Mouse (Mus musculus) liver, embryonic 12.5 days (tissue): Measurements from ENCODE around the gene Fam3a. TPM values are rescaled to one million over a fixed set of nuclear protein-coding genes. Genes with fewer than 3 reads are reported as not detected.

ENCODE experiments used
- polyA plus RNA-seq: library from polyadenylated mRNA; unstranded; fragments of >200 nt; fragmentation: Nextera tagmentation; extraction: Ambion mirVana; gene quantifications from 2 replicates; pipeline ENCODE4 v1.2.1, GENCODE M21; 2016

Gene Fam3a
- polyA plus RNA-seq, 1 experiment from 2014 or later, result 12.4 TPM

Other genes starting within 250 kb of the Fam3a start
- gene Tex28, start 225.4 kb downstream of the Fam3a start, polyA plus RNA-seq, result not detected in 2 replicates
- gene Tktl1, start 216.0 kb downstream of the Fam3a start, polyA plus RNA-seq, result not detected in 2 replicates
- gene Flna, start 143.5 kb downstream of the Fam3a start, polyA plus RNA-seq, result 79.2 and 80.1 TPM in 2 replicates
- 10.1 and 11.6 TPM in 2 replicates for gene Emd, start 138.6 kb downstream of the Fam3a start, polyA plus RNA-seq
- 624 and 688 TPM in 2 replicates for gene Rpl10, start 122.5 kb downstream of the Fam3a start, polyA plus RNA-seq
- gene Taz, start 111.4 kb downstream of the Fam3a start, polyA plus RNA-seq, result 33.4 and 36.5 TPM in 2 replicates
- 19.8 and 21.6 TPM in 2 replicates for gene Dnase1l1, start 110.9 kb downstream of the Fam3a start, polyA plus RNA-seq
- gene Atp6ap1, start 96.2 kb downstream of the Fam3a start, polyA plus RNA-seq, result 76.4 and 77.9 TPM in 2 replicates
- 64.1 and 78.8 TPM in 2 replicates for gene Gdi1, start 88.3 kb downstream of the Fam3a start, polyA plus RNA-seq
- 44.3 and 44.5 TPM in 2 replicates for gene Fam50a, start 80.2 kb downstream of the Fam3a start, polyA plus RNA-seq
- gene Plxna3, start 64.2 kb downstream of the Fam3a start, polyA plus RNA-seq, result 2.4 and 2.6 TPM in 2 replicates
- 67.1 and 69.0 TPM in 2 replicates for gene Lage3, start 39.7 kb downstream of the Fam3a start, polyA plus RNA-seq
- 50.1 and 50.7 TPM in 2 replicates for gene Ubl4a, start 20.1 kb downstream of the Fam3a start, polyA plus RNA-seq
- gene Slc10a3, start 19.9 kb downstream of the Fam3a start, polyA plus RNA-seq, result 9.7 and 9.9 TPM in 2 replicates
- gene Ikbkg, start within 50 bp of the Fam3a start, polyA plus RNA-seq, result 21.6 and 22.4 TPM in 2 replicates
- 56.5 and 60.4 TPM in 2 replicates for gene G6pdx, start 35.9 kb upstream of the Fam3a start, polyA plus RNA-seq
- gene Gm6880, start 88.1 kb upstream of the Fam3a start, polyA plus RNA-seq, result not detected in 2 replicates
- not detected in 2 replicates for gene Olfr1326-ps1, start 181.6 kb upstream of the Fam3a start, polyA plus RNA-seq
- not detected in 2 replicates for gene Olfr1325, start 199.4 kb upstream of the Fam3a start, polyA plus RNA-seq